Mouse (Mus musculus) limb, embryonic 10.5 days (tissue): ENCODE measurements around the gene Mrnip. TPM values are rescaled to one million over a fixed set of nuclear protein-coding genes. Genes with fewer than 3 reads are reported as not detected.
"Not testable (repeated sequence)": the region's sequence is repeated elsewhere in the genome, so short reads cannot be mapped to it uniquely, and the experiment has no call there.

Source experiments
- DNase-seq: peaks from one replicate; pipeline ENCODE4 v3.0.0-alpha.2; 2017; ENCODE audit warnings: low spot score
- H3K27ac ChIP-seq: fragments of 300-500 bp; sonication (generic); 2 replicates; pipeline ENCODE4 v1.5.1; 2016; ENCODE audit warnings: mild to moderate bottlenecking
- H3K27me3 ChIP-seq: fragments of 300-500 bp; sonication (generic); 2 replicates; pipeline ENCODE4 v1.6.1; 2016; ENCODE audit warnings: low read depth, mild to moderate bottlenecking; ENCODE audit not compliant: poor library complexity, severe bottlenecking
- H3K36me3 ChIP-seq: fragments of 300-500 bp; sonication (generic); 2 replicates; pipeline ENCODE4 v1.6.1; 2016; ENCODE audit warnings: mild to moderate bottlenecking, moderate library complexity
- H3K4me1 ChIP-seq: fragments of 300-500 bp; sonication (generic); 2 replicates; pipeline ENCODE4 v1.6.1; 2016
- H3K4me3 ChIP-seq: fragments of 300-500 bp; sonication (generic); 2 replicates; pipeline ENCODE4 v1.5.1; 2016; ENCODE audit warnings: mild to moderate bottlenecking, moderate library complexity
- H3K9me3 ChIP-seq: fragments of 300-500 bp; sonication (generic); replicated peaks from 2 replicates; pipeline ENCODE4 v1.6.1; 2016; ENCODE audit warnings: mild to moderate bottlenecking
- WGBS: fragments of 180-500 bp; shearing (Covaris S2); methylation state at CpG from one replicate; pipeline ENCODE4 v1.1.7; 2016; 5-methylcytosine and 5-hydroxymethylcytosine counted together
- polyA plus RNA-seq: library from polyadenylated mRNA; unstranded; fragments of >200 nt; fragmentation: Nextera tagmentation; extraction: Ambion mirVana; gene quantifications from 2 replicates; pipeline ENCODE4 v1.2.1, GENCODE M21; 2016

Mrnip gene
- polyA plus RNA-seq, result 30.2 and 34.1 TPM in 2 replicates

DNA sequence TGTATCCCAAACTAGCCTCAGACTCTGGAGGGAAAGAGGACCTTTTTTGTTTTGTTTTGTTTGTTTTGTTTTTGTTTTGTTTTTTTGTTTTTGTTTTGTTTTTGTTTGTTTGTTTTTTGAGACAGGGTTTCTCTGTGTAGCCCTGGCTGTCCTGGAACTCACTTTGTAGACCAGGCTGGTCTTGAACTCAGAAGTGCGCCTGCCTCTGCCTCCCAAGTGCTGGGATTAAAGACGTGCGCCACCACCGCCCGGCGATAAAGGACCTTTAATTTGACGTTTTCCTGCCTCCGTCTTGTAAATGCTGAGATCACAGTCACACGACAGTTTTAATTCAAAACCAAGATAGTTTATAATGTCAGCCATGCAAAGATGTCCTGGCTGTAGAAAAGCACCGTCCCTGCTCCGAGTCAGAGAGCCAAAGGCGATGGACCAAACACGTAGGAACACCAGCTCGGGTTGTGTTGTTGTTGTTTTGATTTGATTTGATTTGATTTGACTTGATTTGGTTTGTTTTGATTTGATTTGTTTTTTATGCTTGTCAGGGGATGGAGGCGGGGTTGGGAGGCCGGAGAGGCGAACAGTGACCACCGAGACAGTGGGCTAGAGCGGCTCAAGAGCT lies at the start of gene Mrnip:
Gene Mrnip (plus strand): TSS at position 334 of the 619 bp plus-strand sequence.
- peak within 1 kb of the TSS; percentile 79 for H3K27ac ChIP-seq
- DNase-seq, H3K27me3 ChIP-seq, H3K4me1 ChIP-seq, H3K9me3 ChIP-seq: not testable (repeated sequence)
- 4% methylated on average over 19 of the region's 19 CpGs for WGBS
- peak within 1 kb of the TSS; percentile 64 for H3K4me3 ChIP-seq
- peaks cover 52% of the 10 kb centered on the region for H3K36me3 ChIP-seq

DNA sequence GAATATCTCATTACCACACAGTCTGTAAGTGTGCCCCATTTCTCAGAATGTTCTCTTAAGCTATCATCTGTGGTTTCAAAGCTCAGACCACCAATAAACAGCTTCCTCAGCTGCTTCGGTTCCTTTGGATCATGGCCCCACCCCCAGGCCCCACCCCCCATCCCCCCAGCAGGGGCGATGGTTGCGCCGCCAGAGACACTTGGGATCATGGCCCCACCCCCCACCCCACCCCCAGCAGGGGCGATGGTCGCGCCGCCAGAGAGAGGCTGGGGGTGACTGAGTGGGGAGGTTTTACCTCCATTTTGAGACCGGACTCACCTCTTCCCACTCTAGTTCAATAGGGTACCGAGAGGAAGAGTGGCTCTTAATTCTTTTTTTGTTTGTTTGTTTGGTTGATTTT lies 46.5 kb upstream of the Mrnip start:
- Histone ChIP-seq H3K27ac (no peak overlapping the region), H3K9me3 (no peaks in the 10 kb centered on the region), H3K36me3 (0 out of 2 replicates have a peak, but pooled peaks cover 3% of the 10 kb centered on the region), H3K4me1 (peaks cover 23% of the 10 kb centered on the region), H3K27me3 (no peaks in the 10 kb centered on the region), H3K4me3 (peak overlapping the region; percentile 35)
- DNase-seq, result peak; percentile 38
- WGBS, result 7% methylated on average over 10 of the region's 10 CpGs

DNA sequence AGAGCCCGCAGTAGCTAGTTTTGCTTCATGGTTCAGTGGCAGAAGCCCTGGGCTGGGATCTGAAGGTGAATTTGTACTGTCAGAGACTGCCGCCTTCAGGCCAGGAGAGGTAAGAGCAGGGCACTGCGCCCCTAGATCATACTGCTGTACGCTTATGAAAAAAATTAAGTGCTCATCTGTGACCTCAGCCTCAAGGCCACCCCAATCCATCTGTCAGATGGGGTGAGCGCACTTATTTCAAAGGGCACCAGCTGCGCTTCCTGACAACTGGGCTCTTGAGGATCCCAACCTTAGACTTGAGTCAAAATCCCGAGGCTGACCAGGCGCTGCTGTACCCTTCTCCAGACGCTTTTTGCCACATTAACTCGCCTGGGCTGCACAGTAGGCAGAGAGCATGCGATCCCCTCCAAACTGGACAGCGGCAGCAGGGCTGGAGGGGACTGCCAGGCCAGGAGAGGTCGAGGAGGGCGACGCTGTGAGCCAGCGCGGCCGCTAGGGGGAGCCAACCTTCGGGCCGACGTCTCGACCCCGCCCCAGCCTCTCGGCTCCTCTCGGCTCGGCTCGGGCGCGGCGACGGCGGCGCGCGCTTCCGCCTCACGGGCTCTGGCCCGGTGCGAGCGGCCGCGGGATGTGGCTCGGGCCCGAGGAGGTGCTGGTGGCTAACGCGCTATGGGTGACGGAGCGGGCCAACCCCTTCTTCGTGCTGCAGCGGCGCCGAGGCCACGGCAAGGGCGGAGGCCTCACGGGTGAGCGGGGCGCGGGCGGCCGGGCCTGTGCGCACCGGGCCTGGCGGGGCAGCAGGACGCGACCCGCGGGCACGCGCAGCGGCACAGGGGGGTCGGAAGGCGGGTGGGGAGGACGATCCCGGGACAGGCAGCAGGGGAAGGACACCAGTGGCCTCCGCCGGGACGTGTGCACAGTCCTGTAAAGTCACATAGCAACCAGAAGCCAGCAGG lies 43.2 kb upstream of the Mrnip start, which contains the start of gene Tbc1d9b:
Gene Tbc1d9b (plus strand): TSS at position 586 of the 956 bp plus-strand sequence.
- H3K9me3 ChIP-seq, result no peaks in the 10 kb centered on the region
- peak within 1 kb of the TSS; percentile 98 for H3K27ac ChIP-seq
- DNase-seq, result peak; percentile 97
- H3K27me3 ChIP-seq, result no peaks in the 10 kb centered on the region
- H3K4me1 ChIP-seq, result peaks cover 23% of the 10 kb centered on the region
- H3K36me3 ChIP-seq, result peaks cover 17% of the 10 kb centered on the region
- 1% methylated on average over 77 of the region's 77 CpGs for WGBS
- H3K4me3 ChIP-seq, result peak within 1 kb of the TSS; percentile 94

DNA sequence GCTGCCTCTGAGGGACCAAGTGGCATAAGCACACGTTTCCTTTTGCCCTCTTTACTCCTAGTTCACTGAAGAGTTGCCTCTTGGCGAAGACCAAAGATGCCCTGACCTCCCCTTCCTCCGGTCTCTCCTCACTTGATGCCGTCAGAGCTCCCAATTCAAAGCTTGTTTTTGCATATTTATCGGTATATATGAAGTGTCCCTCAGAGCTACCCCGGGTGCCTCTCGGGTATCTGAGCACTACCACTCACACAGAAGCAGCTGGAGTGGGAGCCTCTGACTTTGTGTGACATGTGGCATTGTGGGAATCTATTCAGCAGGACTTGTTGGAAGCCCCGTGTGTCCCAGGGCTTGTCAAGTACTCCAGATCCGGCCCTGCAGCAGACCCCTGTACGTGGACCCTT lies 42.4 kb upstream of the Mrnip start:
- 35% methylated on average over 10 of the region's 10 CpGs for WGBS
- peak; percentile 50 for DNase-seq
- peaks cover 24% of the 10 kb centered on the region for H3K36me3 ChIP-seq
- peaks cover 23% of the 10 kb centered on the region for H3K4me1 ChIP-seq
- no peaks in the 10 kb centered on the region for H3K27me3 ChIP-seq
- H3K4me3 ChIP-seq, result peak overlapping the region; percentile 94
- peak overlapping the region; percentile 98 for H3K27ac ChIP-seq
- H3K9me3 ChIP-seq, result no peaks in the 10 kb centered on the region

DNA sequence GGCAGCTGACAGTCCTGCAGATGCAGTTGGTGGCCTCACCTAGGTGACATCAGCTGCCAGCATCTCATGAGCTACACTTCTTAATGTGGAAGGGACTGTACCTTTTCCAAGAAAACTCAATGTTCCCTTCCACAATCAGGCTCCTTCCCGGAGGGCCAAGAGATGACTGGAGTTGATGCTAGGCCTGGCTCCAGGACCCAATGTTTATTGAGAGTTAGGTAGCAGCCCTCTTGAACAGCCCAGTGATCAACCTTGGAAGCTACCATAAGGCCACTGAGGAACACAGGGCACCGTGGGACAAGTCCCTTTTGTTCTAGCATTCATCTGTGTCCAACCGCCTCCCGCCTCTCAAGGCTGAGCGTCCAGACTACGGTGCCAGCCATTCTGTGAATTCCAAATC lies 42.0 kb upstream of the Mrnip start:
- H3K27me3 ChIP-seq, result no peaks in the 10 kb centered on the region
- peaks cover 28% of the 10 kb centered on the region for H3K36me3 ChIP-seq
- DNase-seq, result no peak
- WGBS, result 92% methylated on average over 6 of the region's 6 CpGs
- no peaks in the 10 kb centered on the region for H3K9me3 ChIP-seq
- H3K27ac ChIP-seq, result peak overlapping the region; percentile 98; the same call in 1 of the 2 replicates
- peak overlapping the region; percentile 94 for H3K4me3 ChIP-seq
- H3K4me1 ChIP-seq, result peaks cover 23% of the 10 kb centered on the region

DNA sequence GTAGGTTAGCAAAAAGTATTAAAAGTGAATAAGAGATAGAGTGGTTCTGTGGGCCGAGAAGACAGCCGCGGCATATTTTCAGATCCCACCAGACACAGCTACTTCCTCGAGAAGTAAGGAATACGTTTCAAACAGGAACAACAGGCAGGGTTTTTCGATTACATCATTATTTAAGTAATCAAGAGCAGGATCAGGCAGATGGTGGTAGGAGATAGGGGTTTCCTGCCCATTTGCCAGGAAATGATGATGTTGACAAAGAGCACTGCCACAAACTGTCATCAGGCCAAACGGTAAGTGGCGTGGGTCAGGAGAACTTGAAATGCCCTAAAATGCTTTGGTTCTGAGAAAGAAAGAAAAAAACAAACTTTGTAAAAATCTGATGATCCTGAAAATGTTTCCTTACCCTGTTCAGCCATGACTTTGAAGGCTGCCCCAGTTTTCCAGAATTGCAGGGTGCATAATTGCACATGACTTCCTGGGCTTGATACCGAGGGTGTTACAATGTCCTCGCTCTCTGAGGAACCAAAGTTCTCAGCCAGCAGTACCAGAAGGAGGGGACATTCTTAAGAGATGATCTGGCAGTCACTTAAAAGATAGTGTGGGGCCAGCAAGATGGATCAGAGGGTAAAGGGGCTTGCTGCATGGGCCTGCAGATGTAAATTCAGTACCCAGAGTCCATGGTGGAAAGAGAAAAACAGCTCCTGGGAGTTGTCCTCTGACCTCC lies 39.9 kb upstream of the Mrnip start:
- no peak overlapping the region for H3K4me3 ChIP-seq
- H3K27ac ChIP-seq, result no peak overlapping the region
- H3K9me3 ChIP-seq, result no peaks in the 10 kb centered on the region
- DNase-seq, result no peak
- no peaks in the 10 kb centered on the region for H3K27me3 ChIP-seq
- H3K4me1 ChIP-seq, result peaks cover 21% of the 10 kb centered on the region
- peaks cover 48% of the 10 kb centered on the region for H3K36me3 ChIP-seq
- 83% methylated on average over 10 of the region's 10 CpGs for WGBS

DNA sequence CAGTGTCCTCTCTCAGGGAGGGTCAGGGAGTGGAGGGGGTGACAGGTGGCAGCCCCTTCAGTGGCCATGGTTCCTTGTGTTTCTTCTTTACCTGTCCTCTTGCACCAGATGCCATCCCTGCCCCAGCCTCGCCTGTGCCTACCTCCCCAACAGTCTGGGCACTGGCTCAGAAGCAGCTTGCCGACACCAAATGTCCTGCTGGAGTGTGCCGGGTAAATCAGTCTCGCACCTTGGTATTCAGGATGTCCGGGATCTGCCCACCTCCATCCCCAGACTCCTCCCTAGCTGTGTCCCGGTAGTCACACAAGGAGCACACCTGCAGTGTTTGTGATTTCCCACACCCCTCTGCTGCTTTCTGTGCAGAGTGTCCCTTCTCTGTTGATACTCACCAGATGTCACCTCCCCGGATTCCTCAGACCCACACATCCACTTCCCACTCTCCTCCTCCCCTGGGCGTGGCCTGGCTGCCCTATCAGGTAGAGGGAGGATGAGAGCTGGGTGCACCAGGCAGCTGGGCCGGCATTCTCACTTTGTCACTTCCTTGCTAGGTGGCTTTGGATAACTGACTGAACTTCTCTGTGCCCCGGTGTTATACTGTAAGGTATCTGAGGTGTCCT lies 35.9 kb upstream of the Mrnip start:
- Histone ChIP-seq H3K36me3 (peaks cover 82% of the 10 kb centered on the region), H3K27ac (no peak overlapping the region), H3K4me3 (no peak overlapping the region), H3K27me3 (no peaks in the 10 kb centered on the region), H3K9me3 (no peaks in the 10 kb centered on the region), H3K4me1 (peaks cover 5% of the 10 kb centered on the region; the same call in 1 of the 2 replicates)
- DNase-seq, result no peak
- 50% methylated on average over 10 of the region's 10 CpGs for WGBS

DNA sequence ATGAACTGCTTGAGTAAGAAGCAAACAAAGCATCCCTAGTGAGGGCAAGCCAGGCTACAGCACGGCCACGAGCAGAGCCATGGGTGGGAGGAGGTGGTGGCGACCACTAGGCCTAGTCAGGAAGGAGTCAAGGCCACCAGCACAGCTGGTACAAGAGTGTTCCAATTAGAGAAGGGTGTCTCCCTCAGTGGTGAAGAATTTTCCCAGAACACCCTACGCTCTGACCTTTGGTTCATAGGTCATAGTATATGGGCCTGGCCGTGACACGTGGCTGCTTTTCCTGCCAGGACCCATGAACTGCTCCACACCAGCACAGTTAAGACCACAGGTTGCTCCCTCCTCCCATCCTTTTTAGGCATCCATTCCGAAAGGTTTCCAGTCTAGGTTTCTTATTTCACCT lies 34.7 kb upstream of the Mrnip start:
- H3K27me3 ChIP-seq, result no peaks in the 10 kb centered on the region
- H3K9me3 ChIP-seq, result no peaks in the 10 kb centered on the region
- H3K36me3 ChIP-seq, result peaks cover 90% of the 10 kb centered on the region
- 82% methylated on average over 7 of the region's 7 CpGs for WGBS
- no peak for DNase-seq
- peaks cover 5% of the 10 kb centered on the region; the same call in 1 of the 2 replicates for H3K4me1 ChIP-seq
- no peak overlapping the region for H3K4me3 ChIP-seq
- H3K27ac ChIP-seq, result 0 out of 2 replicates have a peak overlapping the region, but pooled peaks have one; percentile 8

DNA sequence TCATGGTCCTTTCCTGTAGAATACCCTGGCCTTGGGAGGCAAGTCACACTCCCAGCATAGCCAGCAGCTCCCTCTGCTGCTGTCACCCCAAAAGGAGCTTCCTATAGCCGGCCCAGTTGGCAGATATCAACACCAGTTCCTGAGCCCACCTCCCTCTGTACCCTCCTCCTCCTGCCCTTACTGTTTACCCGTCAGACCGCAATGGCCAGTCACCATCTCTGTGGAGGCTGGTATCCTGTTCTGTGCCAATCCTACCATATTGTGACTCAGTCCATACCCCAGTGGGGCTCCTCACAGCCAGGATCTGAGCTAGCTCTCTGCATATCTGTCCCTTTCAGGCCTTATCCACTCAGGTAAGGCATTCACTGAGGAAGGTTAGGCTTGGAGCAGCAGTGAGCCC lies 28.7 kb upstream of the Mrnip start:
- Histone ChIP-seq H3K4me1 (no peaks in the 10 kb centered on the region), H3K4me3 (no peak overlapping the region), H3K36me3 (peaks cover 96% of the 10 kb centered on the region), H3K27me3 (no peaks in the 10 kb centered on the region), H3K27ac (no peak overlapping the region), H3K9me3 (no peaks in the 10 kb centered on the region)
- DNase-seq, result no peak
- 95% methylated on average over 3 of the region's 3 CpGs for WGBS

DNA sequence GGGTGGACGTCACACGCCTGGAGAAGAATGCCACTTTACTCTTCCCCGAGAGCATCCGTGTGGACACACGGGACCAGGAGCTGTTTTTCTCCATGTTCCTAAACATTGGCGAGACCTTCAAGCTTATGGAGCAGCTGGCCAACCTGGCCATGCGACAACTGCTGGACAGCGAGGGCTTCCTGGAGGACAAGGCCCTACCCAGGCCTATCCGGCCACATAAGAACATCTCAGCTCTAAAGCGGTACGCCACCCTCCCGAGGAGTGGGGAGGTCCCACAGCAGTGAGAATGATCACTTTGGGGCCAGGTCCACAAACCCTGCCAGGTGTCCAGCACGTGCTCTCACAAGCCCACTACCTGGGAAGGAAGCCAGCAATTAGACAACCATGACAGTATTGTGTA lies 28.1 kb upstream of the Mrnip start:
- DNase-seq, result no peak
- 96% methylated on average over 13 of the region's 13 CpGs for whole genome bisulfite sequencing
- H3K27ac ChIP-seq, result no peak overlapping the region
- H3K36me3 ChIP-seq, result peaks cover 96% of the 10 kb centered on the region
- H3K27me3 ChIP-seq, result no peaks in the 10 kb centered on the region
- H3K4me1 ChIP-seq, result no peaks in the 10 kb centered on the region
- H3K9me3 ChIP-seq, result no peaks in the 10 kb centered on the region
- no peak overlapping the region for H3K4me3 ChIP-seq

DNA sequence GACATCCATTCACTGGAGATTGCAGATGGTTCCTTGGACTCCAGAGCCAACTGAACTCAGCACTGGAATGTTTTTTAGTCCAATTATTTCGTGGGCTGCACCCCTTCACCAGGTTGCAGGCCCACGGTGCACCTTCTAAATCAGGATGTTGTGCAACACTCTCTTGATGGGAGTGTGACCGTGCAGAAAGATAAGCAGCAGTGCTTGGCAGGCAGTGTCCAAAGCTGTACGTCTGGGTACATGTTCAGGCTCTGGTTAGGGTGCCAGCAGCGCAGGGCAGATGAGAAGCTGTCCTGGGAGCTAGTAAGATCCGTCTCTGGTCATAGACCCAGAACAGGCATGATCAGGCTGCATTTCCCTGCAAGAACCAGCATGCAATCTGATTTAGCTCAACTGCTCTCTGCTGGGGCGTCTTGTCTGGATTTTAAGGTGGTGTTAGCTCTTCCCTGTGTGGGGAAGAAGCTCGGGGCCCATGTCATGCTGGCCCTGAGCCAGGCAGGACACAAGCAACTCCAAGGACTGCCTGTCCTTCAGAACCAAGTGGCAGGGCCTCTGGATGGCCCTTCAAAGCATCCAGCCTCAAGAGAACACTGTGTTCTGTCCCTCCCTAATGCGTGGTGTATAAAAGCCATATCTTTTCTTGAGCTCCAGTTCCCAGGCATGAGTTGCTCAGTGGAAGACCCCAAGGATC lies 26.8 kb upstream of the Mrnip start:
- peaks cover 96% of the 10 kb centered on the region for H3K36me3 ChIP-seq
- H3K9me3 ChIP-seq, result no peaks in the 10 kb centered on the region
- WGBS, result 90% methylated on average over 9 of the region's 9 CpGs
- no peak overlapping the region for H3K27ac ChIP-seq
- no peaks in the 10 kb centered on the region for H3K27me3 ChIP-seq
- no peak for DNase-seq
- no peaks in the 10 kb centered on the region for H3K4me1 ChIP-seq
- no peak overlapping the region for H3K4me3 ChIP-seq

DNA sequence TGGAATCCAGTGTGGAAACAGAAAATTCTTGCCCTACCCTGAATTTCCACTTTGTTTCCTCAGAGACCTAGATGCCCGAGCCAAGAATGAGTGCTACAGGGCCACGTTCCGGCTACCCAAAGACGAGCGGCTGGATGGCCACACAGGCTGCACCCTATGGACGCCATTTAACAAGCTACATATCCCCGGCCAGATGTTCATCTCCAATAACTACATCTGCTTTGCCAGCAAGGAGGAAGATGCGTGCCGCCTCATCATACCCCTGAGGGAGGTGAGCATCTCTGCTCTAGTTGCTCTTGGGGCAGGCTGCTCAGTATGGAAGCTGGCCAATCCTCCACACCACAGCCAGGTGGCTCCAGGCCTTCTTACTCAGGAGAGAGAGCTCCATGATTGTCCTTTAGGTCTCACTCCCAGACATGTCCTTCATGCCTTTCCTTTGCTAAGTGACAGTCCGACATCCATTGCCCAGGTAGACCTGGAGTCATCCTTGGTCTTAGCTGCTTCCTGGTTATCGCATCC lies 26.2 kb upstream of the Mrnip start:
- DNase-seq, result no peak
- 96% methylated on average over 11 of the region's 11 CpGs for WGBS

More for the DNA sequence above, 26.2 kb upstream of the Mrnip start:
- Histone ChIP-seq H3K27me3 (no peaks in the 10 kb centered on the region), H3K36me3 (peaks cover 96% of the 10 kb centered on the region), H3K4me1 (no peaks in the 10 kb centered on the region), H3K9me3 (no peaks in the 10 kb centered on the region), H3K27ac (no peak overlapping the region), H3K4me3 (no peak overlapping the region)
